Mouse (Mus musculus) limb, embryonic 14.5 days (tissue): ENCODE results near the gene Sema4f. TPM values are rescaled to one million over a fixed set of nuclear protein-coding genes. Genes with fewer than 3 reads are reported as not detected.
A peak's percentile ranks its signal among the peaks of the same experiment; 100 is the strongest.

Source experiments
- ATAC-seq: fragments of 200-750 bp; cut with Nextera tagmentation; 2 replicates; pipeline ENCODE4 v1.8.0; 2017; ENCODE audit warnings: low read depth, moderate number of reproducible peaks, moderate TSS enrichment; ENCODE audit not compliant: low FRiP score
- DNase-seq: peaks from one replicate; pipeline ENCODE4 v3.0.0-alpha.2; 2015; ENCODE audit warnings: low spot score
- H3K27ac ChIP-seq: fragments of 300-500 bp; sonication (generic); replicated peaks from 2 replicates; pipeline ENCODE4 v1.5.1; 2014; ENCODE audit warnings: low read depth, mild to moderate bottlenecking, low read length, moderate library complexity, mixed read lengths
- H3K27me3 ChIP-seq: fragments of 300-500 bp; sonication (generic); 2 replicates; pipeline ENCODE4 v1.6.1; 2014; ENCODE audit warnings: low read length, mixed read lengths; ENCODE audit not compliant: control insufficient read depth, insufficient read depth
- H3K36me3 ChIP-seq: fragments of 300-500 bp; sonication (generic); 2 replicates; pipeline ENCODE4 v1.6.1; 2014; ENCODE audit warnings: mild to moderate bottlenecking, low read length, moderate library complexity, mixed read lengths; ENCODE audit not compliant: control insufficient read depth, insufficient read depth
- H3K4me1 ChIP-seq: fragments of 300-500 bp; sonication (generic); 2 replicates; pipeline ENCODE4 v1.6.1; 2014; ENCODE audit warnings: antibody characterized with exemption, low read length, mixed read lengths; ENCODE audit not compliant: control insufficient read depth, insufficient read depth
- H3K4me2 ChIP-seq: fragments of 300-500 bp; sonication (generic); replicated peaks from 2 replicates; pipeline ENCODE4 v1.6.1; 2014; ENCODE audit warnings: low read depth, mild to moderate bottlenecking, low read length, moderate library complexity; ENCODE audit not compliant: severe bottlenecking
- H3K4me3 ChIP-seq: fragments of 300-500 bp; sonication (generic); replicated peaks from 2 replicates; pipeline ENCODE4 v1.5.1; 2014; ENCODE audit warnings: low read length
- H3K9ac ChIP-seq: fragments of 300-500 bp; sonication (generic); 2 replicates; pipeline ENCODE4 v1.6.1; 2014; ENCODE audit warnings: mild to moderate bottlenecking, low read depth, low read length, moderate library complexity; ENCODE audit not compliant: severe bottlenecking
- H3K9me3 ChIP-seq: fragments of 300-500 bp; sonication (generic); 2 replicates; pipeline ENCODE4 v1.6.1; 2016; ENCODE audit warnings: low read length; ENCODE audit not compliant: control insufficient read depth
- POLR2A ChIP-seq: fragments of 200-500 bp; IDR thresholded peaks from 2 replicates; pipeline ENCODE4 v1.8.0; 2012; ENCODE audit warnings: inconsistent platforms, mild to moderate bottlenecking, moderate library complexity, borderline replicate concordance; ENCODE audit not compliant: insufficient read depth, insufficient read length; ENCODE audit errors: extremely low read depth
- WGBS: fragments of 180-500 bp; shearing (Covaris S2); extraction: QIAGEN DNeasy Blood & Tissue Kit; methylation state at CpG from one replicate; pipeline ENCODE4 v1.1.7; 2014; 5-methylcytosine and 5-hydroxymethylcytosine counted together
- polyA plus RNA-seq, 2 experiments: library from polyadenylated mRNA; depleted of rRNA in 1 of 2; stranded (reverse) in 1 of 2; unstranded in 1 of 2; fragments of >200 nt; fragmentation: Nextera tagmentation in 1 of 2; extraction: Ambion mirVana in 1 of 2; gene quantifications; 2 replicates each; pipeline versions ENCODE4 v1.2.1 to v1.2.3; 2012 to 2014

The Sema4f gene
- polyA plus RNA-seq, 2 experiments: 1.1 to 3.2 TPM

- H3K4me2 ChIP-seq: no peak overlapping the region; the same call in 1 of the 2 replicates
- TF ChIP-seq POLR2A: no peak
Measured at GRCm38 (mm10) chr6:82956553-82957251, 17.1 kb upstream of the Sema4f start.

GRCm38 (mm10) chr6:82946651-82947050 is 7.1 kb upstream of the Sema4f start, which contains the start of gene M1ap:
M1ap (plus strand) TSS chr6:82946902.
- H3K4me1 ChIP-seq: no peaks in the 10 kb centered on the region
- ATAC-seq (no peak), DNase-seq (no peak)
- no peak for TF ChIP-seq POLR2A
- H3K4me2 ChIP-seq: no peak within 1 kb of the TSS
- H3K9me3 ChIP-seq: no peaks in the 10 kb centered on the region
- no peaks in the 10 kb centered on the region for H3K27me3 ChIP-seq
- no peak within 1 kb of the TSS for H3K27ac ChIP-seq
- WGBS: 77% methylated on average over 14 of the region's 14 CpGs
- H3K9ac ChIP-seq: no peak within 1 kb of the TSS
- no peaks in the 10 kb centered on the region for H3K36me3 ChIP-seq
- H3K4me3 ChIP-seq: no peak within 1 kb of the TSS

More at GRCm38 (mm10) chr6:82956553-82957251, 17.1 kb upstream of the Sema4f start:
- Histone ChIP-seq H3K36me3 (no peaks in the 10 kb centered on the region), H3K9me3 (no peaks in the 10 kb centered on the region), H3K9ac (no peak overlapping the region), H3K4me3 (no peak overlapping the region), H3K4me1 (peaks cover 6% of the 10 kb centered on the region), H3K27ac (peak overlapping the region; percentile 70), H3K27me3 (no peaks in the 10 kb centered on the region)
- WGBS: 49% methylated on average over 4 of the region's 4 CpGs
- DNase-seq (peak; percentile 73), ATAC-seq (peak; percentile 47; the same call in 1 of the 2 replicates)

- H3K4me3 ChIP-seq: no peak overlapping the region
- DNase-seq (no peak), ATAC-seq (no peak)
- TF ChIP-seq POLR2A: no peak
- H3K27me3 ChIP-seq: no peaks in the 10 kb centered on the region
- no peak overlapping the region for H3K4me2 ChIP-seq
- no peak overlapping the region for H3K27ac ChIP-seq
- no peaks in the 10 kb centered on the region for H3K4me1 ChIP-seq
- no peaks in the 10 kb centered on the region for H3K36me3 ChIP-seq
- WGBS: 55% methylated on average over 6 of the region's 6 CpGs
- no peaks in the 10 kb centered on the region for H3K9me3 ChIP-seq
- no peak overlapping the region for H3K9ac ChIP-seq
Measured at GRCm38 (mm10) chr6:82945750-82946149, 6.2 kb upstream of the Sema4f start.

GRCm38 (mm10) chr6:82940765-82941164 is 1.2 kb upstream of the Sema4f start:
- Histone ChIP-seq H3K27me3 (peaks cover 6% of the 10 kb centered on the region; the same call in 1 of the 2 replicates), H3K4me1 (peaks cover 5% of the 10 kb centered on the region; the same call in 1 of the 2 replicates), H3K4me3 (no peak overlapping the region), H3K4me2 (no peak overlapping the region), H3K27ac (no peak overlapping the region), H3K9ac (no peak overlapping the region), H3K9me3 (no peaks in the 10 kb centered on the region), H3K36me3 (no peaks in the 10 kb centered on the region)
- 67% methylated on average over 3 of the region's 3 CpGs for WGBS
- DNase-seq: no peak
- no peak for ATAC-seq
- TF ChIP-seq POLR2A: no peak

GRCm38 (mm10) chr6:82934616-82935230 is 4.8 kb downstream of the Sema4f start:
- Histone ChIP-seq H3K9ac (no peak overlapping the region), H3K27ac (no peak overlapping the region), H3K4me2 (no peak overlapping the region), H3K9me3 (no peaks in the 10 kb centered on the region), H3K27me3 (peaks cover 6% of the 10 kb centered on the region; the same call in 1 of the 2 replicates), H3K36me3 (no peaks in the 10 kb centered on the region), H3K4me3 (no peak overlapping the region), H3K4me1 (peaks cover 5% of the 10 kb centered on the region; the same call in 1 of the 2 replicates)
- DNase-seq: no peak
- ATAC-seq: no peak
- TF ChIP-seq POLR2A: no peak
- 91% methylated on average over 3 of the region's 3 CpGs for WGBS
